Mouse (Mus musculus) cerebellum, postnatal 10 days (tissue): Measurements from ENCODE around the gene a.

Source experiments
- DNase-seq, 2 experiments: peaks; one replicate each; pipeline ENCODE4 v3.0.0; 2021; ENCODE audit warnings: mixed read lengths in 2 of 2

The a gene

GRCm38 (mm10) chr2:154790656-154791483 is at the start of gene a, which contains the start of gene Raly:
a (plus strand) TSS chr2:154791402.
Raly (plus strand) TSS chr2:154791096.
- DNase-seq, result peak; percentile 98 to 99

DNA sequence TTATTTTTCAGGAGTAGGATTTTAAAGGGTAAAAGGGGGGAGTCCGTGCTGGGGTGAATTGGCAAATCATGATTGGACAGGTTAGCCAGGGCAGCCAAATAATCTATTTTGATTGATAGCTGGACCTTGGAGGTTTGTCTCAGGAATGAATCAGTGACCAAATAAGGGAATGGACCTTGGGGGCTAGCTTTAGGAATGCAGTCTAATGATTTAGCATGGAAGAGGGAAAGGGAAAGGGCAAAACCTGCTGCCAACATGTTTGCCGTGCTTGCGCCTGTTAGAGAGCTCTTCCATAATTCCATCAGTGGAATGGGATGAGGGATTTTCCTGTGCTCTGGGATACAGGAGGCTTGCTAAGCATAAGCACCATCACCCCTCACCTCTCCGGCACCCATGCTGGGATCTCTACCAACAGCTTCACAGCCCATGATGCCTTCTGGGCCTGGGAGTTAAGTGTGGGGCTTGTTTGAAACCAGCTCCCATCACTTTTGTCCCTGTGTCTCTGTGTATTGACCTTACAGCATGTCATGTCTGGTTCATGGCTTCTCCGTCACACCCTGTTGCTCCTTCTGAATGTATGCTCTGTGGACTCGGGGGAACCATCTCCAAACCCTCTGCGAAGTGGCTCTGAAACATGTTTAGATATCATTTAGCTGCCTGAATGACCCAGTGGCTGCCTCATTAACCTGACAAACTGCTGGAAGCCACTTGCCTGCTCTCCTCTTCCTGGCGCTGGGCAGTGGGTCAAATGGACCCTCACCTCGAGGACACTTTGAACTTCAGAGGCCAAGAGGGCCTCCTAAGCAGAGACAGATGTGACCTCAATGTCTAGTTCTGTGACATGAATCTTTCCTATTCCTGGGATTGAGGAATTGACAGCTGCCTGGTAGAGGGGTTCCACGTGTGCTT is 48.0 kb upstream of the a start:
- DNase-seq, result no peak

DNA sequence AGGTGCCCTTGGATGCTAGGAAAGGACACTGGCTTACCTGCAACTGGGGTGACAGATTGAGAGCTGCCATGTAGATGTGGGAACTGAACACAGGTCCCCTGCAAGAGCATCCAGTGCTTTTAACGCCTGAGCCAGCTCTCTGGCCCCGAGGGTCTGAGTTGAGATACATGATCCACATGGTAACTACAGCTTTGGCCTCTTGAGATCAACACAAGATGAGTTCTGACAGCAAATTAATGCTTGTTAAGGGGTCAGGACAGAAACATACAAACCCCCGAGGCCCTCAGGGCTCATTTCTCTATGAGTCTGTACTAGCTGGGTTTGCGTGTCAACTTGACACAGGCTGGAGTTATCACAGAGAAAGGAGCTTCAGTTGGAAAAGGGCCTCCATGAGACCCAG is 47.3 kb upstream of the a start:
- DNase-seq, result no peak

DNA sequence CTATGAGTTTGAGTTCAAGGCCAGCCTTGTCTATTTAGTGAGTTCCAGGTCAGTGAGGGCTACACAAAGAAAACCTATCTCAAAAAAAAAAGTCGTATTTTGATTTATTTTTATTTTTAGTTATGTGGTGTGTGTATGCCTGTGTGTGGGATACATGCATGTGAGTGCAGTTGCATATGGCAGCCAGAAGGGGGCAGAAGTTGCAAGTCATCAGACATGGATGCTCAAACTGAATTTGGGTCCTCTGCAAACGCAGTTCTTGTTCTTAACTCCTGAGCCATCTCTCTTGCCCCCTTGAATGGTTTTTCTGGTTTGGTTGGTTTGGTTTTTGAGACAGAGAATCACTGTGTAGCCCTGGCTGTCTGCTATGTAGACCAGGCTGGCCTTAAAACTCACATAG is 42.8 kb upstream of the a start:
- no peak for DNase-seq

DNA sequence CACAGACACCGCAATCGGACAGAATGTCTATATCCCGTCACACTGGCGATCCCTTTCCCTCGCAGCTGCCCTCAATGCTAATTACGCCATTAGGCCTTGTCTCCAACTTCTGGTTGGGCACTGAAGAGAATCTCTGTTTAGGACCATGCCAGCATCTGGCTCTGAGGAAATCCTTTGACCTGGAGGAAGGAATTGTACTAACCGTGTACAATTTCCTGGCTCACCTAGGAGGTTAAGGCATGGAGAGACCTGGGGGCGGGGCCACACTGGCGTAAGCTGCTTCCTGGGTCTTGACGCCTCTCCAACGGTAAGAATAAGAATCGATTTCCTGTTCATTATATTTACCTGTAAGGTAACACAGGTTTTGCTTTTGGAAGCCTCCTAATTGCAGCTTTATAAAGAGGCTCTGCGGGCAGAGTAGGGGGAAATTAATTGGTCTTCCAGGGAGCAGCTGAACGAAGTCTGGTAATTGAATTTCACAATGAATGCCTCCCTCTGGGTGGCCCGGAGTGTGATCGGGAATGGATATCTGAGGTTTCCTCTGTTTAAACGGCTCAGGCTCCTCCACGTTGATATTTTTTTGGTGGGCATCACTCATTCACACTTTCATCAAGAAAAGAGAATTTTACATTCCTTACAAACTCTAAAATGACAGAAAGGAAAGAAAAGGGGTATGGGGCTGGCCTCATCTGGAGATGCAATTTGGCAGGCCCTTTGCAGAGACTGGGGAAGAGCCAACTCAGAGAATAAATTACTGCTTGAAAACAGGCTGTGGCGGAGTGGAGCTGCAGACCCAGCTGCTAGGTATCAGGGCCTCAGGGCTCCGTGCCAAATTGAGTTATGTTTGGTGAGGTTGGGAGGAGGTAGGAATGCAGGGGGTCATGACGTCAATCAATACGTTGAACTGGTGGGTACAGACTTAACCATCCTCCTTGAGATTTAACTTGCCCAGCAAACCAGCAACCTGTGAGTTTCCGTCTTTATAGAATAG is 41.9 kb upstream of the a start:
- DNase-seq, result peak; percentile 90

DNA sequence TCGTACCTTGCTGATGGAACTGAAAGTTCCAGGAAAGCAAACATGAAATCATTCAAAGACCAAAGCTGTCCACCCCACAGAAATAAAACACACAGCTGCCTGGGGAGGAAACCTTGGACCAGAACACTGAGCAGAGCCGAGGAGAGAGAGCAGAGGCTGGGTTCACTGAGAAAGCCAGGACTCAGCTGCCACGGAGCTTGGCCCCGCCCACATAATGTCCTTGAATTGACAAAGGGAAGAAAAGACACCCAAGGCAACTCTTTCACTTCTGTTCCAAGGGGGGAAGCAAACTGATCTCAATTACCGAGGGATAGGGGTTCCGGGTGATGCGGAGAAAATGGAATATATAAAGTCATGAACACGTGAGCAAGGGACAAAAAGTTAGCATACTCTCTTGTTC is 39.3 kb upstream of the a start:
- DNase-seq, result no peak

DNA sequence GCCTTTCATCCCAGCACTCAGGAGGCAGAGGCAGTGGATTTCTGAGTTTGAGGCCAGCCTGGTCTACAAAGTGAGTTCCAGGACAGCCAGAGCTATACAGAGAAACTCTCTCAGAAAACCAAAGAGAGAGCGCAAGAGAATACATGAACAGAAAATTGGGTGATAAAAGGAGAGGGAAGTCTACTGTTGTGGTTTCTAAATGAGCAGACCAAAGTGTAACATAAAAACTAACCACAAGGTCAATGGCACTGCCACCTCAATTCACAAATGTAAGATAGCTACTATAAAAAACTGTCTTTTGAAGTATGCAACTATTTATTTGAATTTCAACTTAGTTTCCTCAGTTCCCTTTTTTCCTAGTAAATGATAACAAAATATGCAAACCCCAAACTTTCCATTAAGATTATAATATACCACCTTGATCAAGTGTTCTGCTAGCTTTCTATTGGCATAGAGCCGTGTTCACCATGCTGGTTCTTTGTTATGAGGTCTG is 37.1 kb upstream of the a start:
- DNase-seq, result no peak

DNA sequence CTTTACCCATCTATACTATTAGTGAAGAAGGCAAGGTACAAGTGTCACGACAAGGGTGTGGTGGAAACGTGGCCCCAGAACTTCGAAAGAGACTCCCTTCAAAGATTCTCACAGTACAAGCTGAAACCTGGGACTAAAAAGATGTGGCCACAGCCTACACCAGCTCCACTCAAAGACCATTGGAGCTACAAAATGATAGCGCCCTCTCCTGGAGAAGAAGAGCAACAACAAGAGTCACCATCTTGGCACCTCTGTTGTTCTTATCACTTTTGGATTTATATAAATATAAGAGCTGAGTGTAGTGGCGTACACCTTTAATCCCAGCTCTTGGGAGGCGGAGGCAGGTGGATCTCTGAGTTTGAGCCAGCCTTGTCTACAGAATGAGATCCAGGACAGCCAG is 35.4 kb upstream of the a start:
- DNase-seq, result no peak

DNA sequence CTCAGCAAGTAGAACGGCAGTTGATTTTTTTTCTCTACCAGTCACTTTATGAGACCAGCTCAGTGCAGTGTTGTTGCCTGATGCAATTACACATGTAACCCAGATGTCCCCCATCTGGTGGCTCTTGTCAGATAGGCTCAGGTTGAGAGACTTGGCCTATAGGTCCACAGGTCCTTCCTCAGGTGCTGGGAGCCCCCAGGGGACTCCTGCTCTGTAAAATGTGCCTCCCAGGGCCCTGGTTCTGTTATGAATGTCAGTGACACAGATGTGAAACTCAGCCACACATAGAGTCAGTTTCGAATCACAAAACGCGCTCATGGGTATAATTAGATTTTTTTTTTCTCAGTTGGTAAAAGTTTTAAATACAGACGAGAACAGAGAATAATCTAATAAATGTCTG is 33.5 kb upstream of the a start:
- no peak for DNase-seq

DNA sequence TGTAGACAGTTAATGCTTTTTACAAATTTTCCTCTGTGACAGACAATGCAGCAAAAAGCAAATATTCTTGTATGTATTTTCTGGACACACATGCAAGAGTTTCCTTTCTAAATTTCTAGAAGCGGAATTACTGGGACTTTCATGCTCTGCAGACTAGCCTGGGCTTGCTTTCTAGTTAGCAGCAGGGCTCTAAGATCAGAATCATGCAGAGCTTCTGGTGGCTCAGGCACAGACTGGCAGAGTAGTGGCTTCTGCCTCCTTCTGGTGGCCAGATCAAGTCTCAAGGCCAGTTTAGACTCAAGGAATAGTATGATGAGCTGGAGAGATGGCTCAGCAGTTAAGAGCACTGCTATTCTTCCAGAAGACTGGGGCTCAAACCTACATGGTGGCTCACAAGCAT is 32.7 kb upstream of the a start:
- DNase-seq, result no peak

GRCm38 (mm10) chr2:154763226-154763625 is 28.0 kb upstream of the a start:
- peak; percentile 25 to 30 for DNase-seq

- DNase-seq, result peak in 1 of 2 experiments; percentile 9
These were observed 26.2 kb upstream of the a start for GRCm38 (mm10) chr2:154764828-154765497.

DNA sequence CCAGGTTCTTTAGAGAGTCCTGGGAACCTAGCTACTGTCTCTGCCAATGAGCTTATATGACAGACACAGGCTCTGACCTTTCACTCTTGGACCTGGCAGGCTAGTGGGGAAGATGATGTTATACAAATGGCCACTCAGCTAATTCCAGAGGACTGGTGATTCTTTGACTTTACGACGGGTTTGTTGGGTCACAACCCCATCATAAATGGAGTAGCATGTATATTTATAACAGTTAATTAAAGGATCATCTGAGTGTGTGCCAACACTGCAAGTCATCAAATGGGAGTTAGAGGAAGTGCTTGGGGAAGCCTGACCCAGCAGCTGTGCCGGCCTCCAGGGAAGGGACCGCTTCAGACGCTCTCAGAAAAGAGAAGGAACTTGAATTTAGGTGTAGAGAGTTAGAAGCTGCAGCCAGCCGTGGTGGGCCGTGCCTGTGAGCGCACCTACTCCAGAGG is 25.6 kb upstream of the a start:
- no peak for DNase-seq

DNA sequence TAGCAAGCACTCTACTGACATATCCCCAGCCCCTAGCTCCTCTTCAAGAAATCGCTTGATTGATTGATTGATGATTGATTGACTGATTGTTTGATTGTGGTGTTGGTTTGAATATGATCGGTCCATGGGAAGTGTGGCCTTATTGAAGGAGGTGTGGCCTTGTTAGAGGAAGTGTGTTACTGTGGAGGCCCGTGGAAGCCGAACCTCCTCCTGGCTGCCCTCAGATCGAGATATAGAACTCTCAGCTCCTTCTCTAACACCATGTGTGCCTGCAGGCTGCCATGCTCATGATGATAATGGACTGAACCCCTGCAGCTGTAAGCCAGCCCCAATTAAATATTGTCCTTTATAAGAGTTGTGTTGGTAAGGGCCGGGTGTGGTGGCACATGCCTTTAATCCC is 24.2 kb upstream of the a start:
- DNase-seq, result no peak

GRCm38 (mm10) chr2:154769930-154770329 is 21.3 kb upstream of the a start, which contains the start of gene Gm14214:
Gm14214 (minus strand) TSS chr2:154770030.
- DNase-seq, result no peak

- DNase-seq, result no peak
These were observed 19.6 kb upstream of the a start for GRCm38 (mm10) chr2:154771604-154772003.

DNA sequence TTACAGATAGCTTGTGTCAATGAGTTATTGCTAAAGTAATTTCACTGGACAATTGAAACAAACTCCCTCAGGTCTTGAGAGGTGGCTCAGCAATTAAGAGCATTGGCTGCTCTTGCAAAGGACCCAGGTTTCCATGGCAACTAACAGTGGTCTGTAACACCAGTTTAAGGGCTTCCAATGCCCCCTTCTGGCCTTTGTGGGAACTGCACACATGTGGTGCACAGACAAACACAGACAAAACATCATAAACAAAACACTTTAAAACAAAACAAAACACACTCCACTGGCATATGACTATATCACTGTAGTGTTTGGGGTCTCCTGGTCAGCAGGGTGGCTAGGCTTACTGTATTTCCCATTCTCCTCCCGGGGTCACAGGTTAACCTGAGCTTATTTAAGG is 17.2 kb upstream of the a start:
- peak; percentile 64 to 79 for DNase-seq

DNA sequence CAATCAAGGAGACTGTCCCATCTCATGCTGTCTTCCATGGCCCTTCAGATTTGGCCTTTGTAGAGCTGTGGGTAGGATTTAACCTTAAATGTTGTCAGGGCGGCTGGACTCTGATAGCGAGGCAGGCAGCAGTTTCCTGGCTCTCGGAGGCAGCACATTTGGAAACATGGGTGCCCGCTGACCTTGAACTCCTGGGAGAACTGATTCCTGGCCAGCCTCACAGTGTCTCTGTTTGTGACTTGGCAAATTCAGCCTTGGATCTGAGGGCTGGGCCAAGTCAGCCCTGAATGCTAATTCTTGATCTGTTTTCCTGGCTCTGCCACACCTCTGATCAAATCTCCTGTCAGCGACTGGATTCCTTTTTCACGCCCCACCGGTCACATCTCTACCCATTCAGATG is 14.7 kb upstream of the a start:
- peak in 1 of 2 experiments; percentile 29 for DNase-seq

DNA sequence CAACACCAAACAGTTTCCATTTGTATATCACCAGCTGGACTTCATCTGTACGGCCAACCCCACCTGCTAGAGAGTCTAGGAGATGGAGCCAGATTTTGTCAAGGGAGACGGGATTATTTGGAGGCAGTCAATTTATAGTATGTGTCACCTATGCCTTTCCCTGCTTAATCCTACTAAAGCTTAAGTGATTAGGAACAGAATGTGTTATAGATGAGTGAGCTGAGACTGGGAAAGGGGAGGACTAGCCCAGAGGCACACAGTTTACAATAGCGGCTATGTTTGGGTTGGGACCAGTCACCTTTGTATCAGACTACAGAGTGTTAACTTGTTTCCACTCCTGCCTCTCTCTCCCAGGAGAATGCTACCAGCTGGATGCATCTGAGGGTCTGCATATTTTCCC is 11.6 kb upstream of the a start:
- DNase-seq, result no peak

GRCm38 (mm10) chr2:154782361-154782760 is 8.8 kb upstream of the a start:
- peak; percentile 40 to 52 for DNase-seq

- DNase-seq, result peak; percentile 28 to 37
These were observed 8.1 kb upstream of the a start for GRCm38 (mm10) chr2:154782856-154783650.
